Mouse (Mus musculus): ENCODE data around the gene Ercc1.
A peak's percentile ranks its signal among the peaks of the same experiment; 100 is the strongest.

The Ercc1 gene

DNA sequence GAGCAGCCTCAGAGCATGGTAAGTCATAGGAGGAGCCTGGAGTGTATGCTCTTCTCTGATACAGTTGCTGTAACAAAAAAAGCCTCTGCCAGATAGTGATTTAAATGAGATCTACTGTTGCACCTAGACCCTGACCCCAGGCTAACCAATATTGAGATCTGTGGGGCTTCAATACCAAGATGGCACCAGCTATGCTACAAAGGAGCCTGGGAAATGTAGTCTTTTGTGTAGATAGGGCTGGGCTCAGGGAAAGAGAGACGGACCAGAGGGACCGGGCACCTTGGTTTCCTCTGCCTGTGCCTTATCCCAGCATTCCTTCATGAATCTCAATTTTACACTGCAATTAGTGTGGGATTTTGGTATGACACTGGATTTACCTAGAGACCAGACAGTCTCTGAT, 28.8 kb downstream of the Ercc1 start:
- DNase-seq = no peak

DNA sequence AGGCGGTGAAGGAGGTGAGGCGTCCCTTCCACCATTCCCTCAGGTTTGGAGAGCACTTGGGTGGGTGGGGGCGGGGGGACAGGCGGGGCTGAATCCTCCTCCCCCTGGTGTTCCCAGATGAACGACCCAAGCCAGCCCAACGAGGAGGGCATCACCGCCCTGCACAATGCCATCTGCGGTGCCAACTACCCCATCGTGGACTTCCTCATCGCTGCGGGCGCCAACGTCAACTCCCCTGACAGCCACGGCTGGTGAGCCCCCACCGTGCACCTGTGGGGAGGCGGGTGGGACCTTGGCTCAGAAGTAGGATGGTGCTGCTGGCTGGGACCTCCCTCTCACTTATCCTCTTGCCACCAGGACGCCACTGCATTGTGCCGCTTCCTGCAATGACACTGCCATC, 30.8 kb downstream of the Ercc1 start:
- DNase-seq = no peak

DNA sequence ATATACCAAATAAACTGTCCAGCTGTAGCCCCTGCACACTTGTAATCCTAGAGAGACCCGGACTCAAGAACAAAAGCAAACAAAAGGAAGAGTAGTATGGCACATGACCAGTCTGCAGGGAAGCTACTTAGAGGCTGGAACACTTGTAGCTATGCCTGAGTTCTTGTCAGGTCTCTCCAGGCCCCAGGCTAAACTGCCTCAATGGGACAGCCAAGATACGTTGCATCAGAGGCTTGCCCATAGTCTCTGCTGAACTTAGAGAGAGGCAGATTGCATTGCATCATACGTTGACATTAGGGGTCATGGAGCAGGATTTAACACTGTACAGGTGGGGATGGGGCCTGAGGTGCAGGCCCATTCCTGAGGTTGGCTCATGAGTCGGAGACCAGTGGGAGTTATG, 31.4 kb downstream of the Ercc1 start:
- DNase-seq = no peak

DNA sequence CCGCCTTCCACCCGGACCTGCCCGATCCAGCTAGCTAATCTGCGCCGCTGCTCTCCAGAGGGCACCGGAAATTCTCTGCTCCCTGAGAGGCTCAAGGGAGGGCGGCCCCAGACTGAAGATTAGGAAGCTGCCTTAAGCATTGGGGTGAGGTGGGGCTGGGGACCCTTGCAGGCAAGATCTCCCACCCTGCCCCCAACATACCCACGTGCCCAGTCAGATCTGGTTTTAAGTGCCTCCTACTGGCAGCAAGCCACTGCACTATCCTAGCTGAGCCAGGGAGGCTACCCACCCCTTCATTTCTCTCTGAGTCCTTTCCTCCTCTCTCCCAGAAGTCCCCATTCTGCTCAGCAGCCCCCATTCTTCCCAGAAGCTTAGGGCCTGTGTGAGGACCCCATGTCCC, 33.5 kb downstream of the Ercc1 start:
- no peak for DNase-seq

DNA sequence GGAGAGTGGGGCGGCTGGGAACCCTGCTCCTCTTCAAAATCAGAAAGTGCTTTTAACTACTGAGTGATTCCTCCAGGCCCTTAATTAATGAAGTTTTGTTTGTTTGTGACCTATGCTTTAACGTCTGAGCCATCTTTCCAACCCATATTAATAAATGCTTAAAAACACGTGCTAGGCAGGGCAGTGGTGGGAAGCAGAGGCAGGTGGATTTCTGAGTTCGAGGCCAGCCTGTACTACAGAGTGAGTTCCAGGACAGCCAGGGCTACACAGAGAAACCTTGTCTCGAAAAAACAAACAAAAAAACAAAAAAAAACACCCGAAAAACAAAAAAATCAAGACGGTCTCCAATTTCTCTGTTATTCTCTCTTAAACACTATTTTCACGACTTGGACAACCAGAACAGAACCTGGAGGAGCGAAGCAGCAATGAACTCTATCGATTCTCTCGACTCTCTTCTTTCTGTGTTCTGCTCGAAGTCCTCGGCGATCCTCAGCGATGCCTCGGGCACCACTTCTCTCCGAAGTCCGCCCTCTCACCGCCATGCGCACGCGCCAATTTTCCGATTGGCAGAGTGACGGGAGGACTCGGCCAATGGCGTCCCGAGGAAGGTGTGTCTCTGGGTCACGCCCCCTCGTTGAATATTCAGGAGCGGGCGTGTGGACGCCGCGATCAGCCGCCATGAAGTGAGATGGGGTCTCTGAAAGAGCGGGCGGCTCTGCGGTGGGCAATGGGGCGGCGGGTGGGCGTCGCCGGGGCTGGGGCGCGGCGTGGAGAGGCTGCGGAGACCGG, 37.0 kb downstream of the Ercc1 start, which contains the start of gene Ercc2:
TSS of gene Ercc2 (plus strand) at position 634 of the 789 bp plus-strand sequence.
- DNase-seq = peak; percentile 99

DNA sequence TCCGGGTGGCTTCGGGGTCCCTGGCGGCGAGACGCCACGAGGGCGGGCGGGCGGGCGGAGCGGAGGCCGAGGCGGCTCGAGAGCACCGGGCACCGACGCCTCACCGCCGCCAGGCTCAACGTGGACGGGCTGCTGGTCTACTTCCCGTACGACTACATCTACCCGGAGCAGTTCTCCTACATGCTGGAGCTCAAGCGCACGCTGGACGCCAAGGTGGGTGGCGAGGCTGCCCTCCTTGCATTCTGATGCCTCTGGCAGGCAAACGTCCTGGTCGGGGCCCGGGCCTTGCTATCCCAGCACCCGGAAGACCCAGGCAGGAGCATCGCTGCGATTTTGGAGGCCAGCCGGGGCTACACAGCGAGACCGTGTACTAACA, 37.6 kb downstream of the Ercc1 start:
- DNase-seq = no peak

DNA sequence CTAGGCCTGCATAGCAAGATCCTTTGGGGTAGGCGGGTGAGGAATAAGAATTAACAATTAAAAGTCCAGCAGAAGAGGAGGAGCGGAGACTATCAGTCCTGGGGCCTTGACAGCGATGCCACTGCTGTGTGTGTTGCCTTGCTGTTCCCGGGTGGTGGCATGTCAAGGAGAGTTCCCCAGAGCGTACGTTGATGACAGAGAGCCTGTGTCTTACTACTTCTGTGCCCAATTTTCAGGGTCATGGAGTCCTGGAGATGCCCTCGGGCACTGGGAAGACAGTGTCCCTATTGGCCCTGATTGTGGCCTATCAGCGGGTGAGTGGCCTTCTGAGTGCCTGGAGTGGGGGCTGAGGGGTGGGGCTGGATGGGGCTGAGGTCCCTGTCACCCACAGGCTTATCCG, 39.1 kb downstream of the Ercc1 start:
- no peak for DNase-seq

DNA sequence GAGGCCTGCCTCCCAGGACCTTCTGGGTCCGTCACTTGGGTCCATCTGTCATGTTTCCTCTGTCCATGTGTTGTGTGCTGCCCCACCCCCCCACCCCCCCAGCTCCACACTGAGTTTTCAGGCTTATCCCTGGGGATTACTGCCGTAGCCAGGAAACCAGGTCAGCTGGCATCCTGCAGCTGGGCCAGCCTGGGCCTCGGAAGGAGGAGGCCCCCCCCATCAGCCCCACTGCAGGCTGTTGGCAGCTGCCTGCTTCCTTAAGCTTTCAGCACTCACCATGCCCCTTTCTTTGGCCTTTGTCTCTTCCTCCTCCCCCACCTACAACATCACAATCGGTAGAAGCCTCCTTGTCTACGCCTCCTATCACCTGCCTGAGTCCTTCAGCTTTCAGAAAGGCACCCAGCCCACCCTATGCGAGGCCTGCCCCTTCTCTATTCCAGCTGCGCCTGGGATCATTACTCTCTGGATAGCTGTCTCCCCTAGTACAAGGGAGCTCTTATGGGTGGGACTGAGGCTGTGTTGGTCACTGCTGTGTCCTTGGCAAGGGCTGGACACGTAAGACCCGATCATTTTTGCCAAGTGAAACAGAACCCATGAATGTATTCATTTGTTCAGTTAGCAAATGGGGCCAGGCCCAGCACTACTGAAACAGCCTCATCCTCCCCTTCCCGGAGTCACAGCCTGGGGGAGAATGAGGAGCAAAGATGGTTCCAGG, 44.3 kb downstream of the Ercc1 start:
- no peak for DNase-seq

DNA sequence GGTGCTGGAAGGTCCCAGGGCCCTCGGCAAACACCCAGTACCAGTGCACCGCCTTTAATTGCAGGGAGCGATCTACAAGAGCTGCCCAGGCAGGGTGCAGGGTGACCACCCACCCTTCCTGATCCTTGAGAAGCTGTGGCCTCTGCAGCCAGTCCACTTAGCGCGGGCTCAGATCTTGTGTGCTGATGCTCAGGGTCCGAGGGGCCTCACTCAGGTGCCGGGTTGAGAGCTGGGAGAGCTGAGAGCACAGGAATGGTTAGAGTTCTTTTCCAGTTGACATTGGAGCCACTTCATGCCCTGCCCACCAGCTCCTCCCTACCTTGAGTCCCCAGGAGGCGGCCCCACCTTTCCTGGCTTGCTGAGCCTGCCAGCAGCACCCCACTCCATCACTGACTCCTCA, 49.9 kb downstream of the Ercc1 start:
- DNase-seq = no peak

DNA sequence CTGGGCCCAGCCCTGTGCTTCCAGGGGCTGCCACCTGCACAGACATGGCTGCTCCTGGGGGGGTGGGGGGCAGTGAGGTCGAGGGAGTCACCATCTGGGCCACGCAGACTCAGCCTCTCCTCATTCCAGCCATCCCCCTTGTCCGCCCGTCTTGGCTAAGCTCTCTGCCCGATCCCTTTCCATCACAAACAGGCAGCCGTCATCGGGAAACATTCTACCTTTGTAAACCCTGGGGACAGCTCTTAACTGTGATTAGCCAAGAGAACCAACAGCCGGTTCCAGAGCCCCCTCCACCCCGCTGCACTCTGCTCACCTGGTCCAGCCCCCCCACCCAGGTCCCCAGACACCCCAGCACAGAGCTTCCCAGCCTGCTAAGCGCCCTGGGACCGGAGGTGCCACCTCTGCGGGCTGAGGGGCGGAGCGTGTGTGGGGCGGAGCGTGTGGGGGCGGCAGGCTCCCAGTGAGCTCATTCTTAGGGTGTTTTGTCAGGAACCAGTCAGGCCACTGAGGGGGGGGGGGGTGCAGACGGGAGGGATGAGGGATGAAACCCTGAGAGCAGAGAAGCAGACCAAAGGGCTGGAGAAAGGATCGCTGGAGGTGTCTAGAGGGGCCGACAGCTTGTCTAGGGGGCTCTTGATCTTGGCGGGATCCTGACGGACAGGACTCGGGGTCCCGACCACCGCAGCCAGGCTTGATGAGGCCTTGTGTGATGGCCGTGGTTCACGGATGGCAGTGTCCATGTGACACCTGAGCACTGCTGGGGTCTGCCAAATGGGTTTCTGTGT, 55.1 kb downstream of the Ercc1 start:
- peak; percentile 66 for DNase-seq

DNA sequence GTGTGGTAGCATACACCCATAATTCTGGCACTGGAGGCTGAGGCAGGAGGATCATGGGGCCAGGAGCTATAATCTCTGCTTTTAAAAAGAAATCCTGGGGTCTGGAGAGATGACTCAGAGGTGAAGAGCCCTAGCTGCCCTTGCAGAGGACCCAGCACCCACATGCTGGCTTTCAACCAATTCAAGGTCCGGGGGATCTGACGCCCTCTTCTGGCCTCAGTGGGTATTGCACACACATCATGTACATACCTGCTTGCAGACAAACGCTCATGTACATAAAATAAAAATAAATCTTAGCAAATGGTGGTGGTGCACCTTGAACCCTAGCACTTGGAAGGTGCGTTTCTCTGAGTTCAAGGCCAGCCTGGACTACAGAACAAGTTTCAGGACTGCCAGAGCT, 56.4 kb downstream of the Ercc1 start:
- DNase-seq = no peak

DNA sequence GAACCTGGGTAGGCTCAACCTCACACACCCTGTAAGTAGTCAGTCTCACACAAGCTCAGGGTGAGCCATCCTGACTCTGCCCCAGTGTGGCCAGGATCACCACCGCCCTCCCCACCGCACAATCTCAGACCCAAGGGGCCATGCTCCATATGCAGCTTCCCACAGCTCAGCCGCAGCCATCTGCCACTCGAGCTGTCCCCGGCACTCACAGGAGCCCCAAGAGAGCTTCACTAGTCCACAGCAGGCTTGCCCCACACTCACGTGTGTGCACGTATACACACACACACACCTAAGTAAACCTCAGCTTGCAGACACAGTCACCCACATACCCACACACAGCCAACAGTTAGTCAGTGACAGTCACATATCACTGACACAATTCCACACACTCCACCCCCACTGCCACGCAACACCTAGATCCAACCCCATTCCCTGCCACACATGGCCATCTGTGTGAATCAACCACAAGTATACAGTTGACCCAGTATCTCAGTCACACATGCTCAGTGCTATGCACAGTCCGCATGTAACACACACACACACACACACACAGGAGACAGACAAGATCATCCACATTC, 58.0 kb downstream of the Ercc1 start:
- DNase-seq = no peak

DNA sequence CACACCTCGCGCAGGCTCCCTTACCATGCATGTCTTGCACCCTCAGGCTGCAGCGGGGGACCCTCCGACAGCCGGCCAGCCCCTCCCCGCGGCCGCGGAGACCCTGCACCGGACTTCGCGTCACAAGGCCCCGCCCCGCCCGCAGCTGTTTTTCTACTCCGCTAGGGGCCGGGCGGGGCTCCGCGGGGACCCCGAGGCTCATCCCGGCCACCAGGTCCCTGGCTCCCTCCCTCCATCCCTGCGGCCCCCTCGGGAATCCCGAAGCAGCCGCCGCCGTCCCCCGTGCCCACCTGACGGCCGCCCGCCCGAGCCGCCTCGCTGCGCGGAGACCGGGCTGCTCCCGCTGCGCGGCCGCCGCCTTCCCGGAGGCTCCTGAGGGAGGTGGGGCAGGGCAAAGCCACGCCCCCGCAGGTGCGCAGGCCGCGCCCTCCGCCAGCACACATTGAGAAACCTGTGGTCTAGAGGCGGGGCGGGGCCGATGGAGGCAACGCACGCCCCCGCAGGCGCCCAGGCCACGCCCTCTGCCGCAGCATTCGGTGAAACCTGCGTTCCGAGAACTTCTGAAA, 59.2 kb downstream of the Ercc1 start, which contains the start of gene Klc3:
TSS of gene Klc3 (minus strand) at position 374 of the 566 bp plus-strand sequence.
- peak; percentile 88 for DNase-seq

DNA sequence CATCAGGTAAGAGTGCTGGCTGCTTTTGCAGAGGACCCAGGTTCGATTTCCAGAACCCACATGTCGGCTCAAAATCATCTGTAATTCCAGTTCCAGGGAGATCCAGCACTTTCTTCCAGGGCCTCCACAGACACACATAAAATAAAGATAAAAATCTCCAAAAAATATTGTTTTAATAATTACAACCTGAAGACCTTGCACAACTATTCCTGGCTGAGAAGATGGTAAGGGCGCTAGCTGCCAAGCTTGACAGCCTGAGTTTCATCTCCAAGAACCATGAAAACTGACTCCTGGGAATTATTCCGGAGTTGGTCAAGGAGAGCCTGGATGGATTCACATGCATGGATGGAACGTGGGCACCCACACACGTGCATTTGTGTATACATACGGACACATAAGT, 59.9 kb downstream of the Ercc1 start, which contains the start of gene Ckm:
TSS of gene Ckm (plus strand) at position 301 of the 400 bp plus-strand sequence.
- no peak for DNase-seq

DNA sequence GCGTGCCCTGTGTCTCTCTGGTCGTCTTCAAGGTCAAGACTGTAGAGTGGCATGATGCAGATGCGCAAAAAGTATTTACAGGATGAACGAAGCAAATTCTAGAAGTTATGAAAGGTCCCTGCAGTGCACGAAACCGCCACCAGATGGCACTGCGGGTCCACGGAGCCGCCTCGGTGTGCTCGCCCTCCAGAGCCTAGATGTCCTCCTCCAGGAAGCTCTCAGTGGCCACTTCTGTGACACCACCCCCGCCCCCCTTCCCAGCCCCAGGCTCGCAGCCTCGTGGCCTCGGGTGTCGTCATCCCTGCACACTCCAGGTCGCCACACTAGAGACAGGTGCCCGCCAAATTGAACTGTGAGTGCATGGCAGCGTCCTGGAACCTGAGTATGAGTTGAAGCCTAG, 60.8 kb downstream of the Ercc1 start:
- peak; percentile 90 for DNase-seq

Measured in kidney, adult 18-20 months (tissue).